Mouse (Mus musculus) neural tube, embryonic 10.5 days (tissue): Measurements from ENCODE around the gene Sar1b.
"Not testable (repeated sequence)": the region's sequence is repeated elsewhere in the genome, so short reads cannot be mapped to it uniquely, and the experiment has no call there.

Experiments used
- DNase-seq: peaks from one replicate; pipeline ENCODE4 v3.0.0-alpha.2; 2017; ENCODE audit warnings: low spot score; ENCODE audit errors: extremely low spot score

Gene Sar1b

GRCm38 (mm10) chr11:51763213-51763907, at the start of gene Sar1b, which contains the start of gene Sec24a:
Gene Sar1b, plus strand, starts transcription at chr11:51763687.
Gene Sec24a, minus strand, starts transcription at chr11:51763634.
- DNase-seq = peak; percentile 83

- DNase-seq = no peak
Observed at GRCm38 (mm10) chr11:51721066-51721465, 42.4 kb upstream of the Sar1b start.

- no peak for DNase-seq
Observed at GRCm38 (mm10) chr11:51732883-51733282, 30.6 kb upstream of the Sar1b start.

GRCm38 (mm10) chr11:51734218-51734617, 29.3 kb upstream of the Sar1b start:
- DNase-seq = not testable (repeated sequence)

- DNase-seq = no peak
Observed at GRCm38 (mm10) chr11:51738651-51739403, 24.7 kb upstream of the Sar1b start.

- DNase-seq = no peak
Observed at GRCm38 (mm10) chr11:51740701-51741100, 22.8 kb upstream of the Sar1b start.

- no peak for DNase-seq
Observed at GRCm38 (mm10) chr11:51746096-51746495, 17.4 kb upstream of the Sar1b start.

- DNase-seq = not testable (repeated sequence)
Observed at GRCm38 (mm10) chr11:51751623-51752225, 11.8 kb upstream of the Sar1b start.

GRCm38 (mm10) chr11:51755621-51756311, 7.7 kb upstream of the Sar1b start:
- DNase-seq = no peak

- DNase-seq = peak; percentile 91
Observed at GRCm38 (mm10) chr11:51756352-51756771, 7.1 kb upstream of the Sar1b start.

- no peak for DNase-seq
Observed at GRCm38 (mm10) chr11:51757023-51757422, 6.5 kb upstream of the Sar1b start.

- no peak for DNase-seq
Observed at GRCm38 (mm10) chr11:51757625-51758024, 5.9 kb upstream of the Sar1b start.

GRCm38 (mm10) chr11:51758207-51758606, 5.3 kb upstream of the Sar1b start:
- not testable (repeated sequence) for DNase-seq

GRCm38 (mm10) chr11:51759251-51759650, 4.2 kb upstream of the Sar1b start:
- no peak for DNase-seq

- no peak for DNase-seq
Observed at GRCm38 (mm10) chr11:51759941-51760657, 3.4 kb upstream of the Sar1b start.

- DNase-seq = no peak
Observed at GRCm38 (mm10) chr11:51761241-51761640, 2.2 kb upstream of the Sar1b start.

GRCm38 (mm10) chr11:51763955-51764354, 468 bp downstream of the Sar1b start:
- DNase-seq = no peak

GRCm38 (mm10) chr11:51764816-51765215, 1.3 kb downstream of the Sar1b start:
- DNase-seq = no peak

- DNase-seq = no peak
Observed at GRCm38 (mm10) chr11:51767579-51768220, 4.2 kb downstream of the Sar1b start.

GRCm38 (mm10) chr11:51768296-51768695, 4.8 kb downstream of the Sar1b start:
- no peak for DNase-seq
